Comparison of ENCODE assay signal across 8 mouse cellular contexts in the genomic region with DNA sequence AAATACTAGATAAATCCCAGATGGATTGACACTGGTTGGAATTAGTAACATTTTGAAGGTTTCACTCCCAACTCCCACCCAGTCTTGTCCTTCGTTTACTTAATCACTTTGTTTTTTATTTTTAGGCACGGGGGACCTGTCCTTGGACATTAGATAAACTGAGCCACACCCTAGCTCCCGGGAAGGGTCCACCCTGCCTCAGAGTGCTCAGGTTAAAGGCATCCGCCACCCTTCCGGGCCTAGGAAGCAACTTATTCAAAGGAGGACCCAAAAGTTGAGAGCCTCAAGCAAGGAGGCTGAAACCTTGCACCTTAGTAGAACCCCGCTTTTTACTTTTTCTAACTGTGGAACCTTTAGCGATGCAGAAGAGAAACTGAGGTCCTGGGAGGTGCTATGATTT. TPM values are rescaled to one million over a fixed set of nuclear protein-coding genes. Genes with fewer than 3 reads are reported as not detected.
DNase-seq lines count a peak whose midpoint lies in the region; ATAC-seq and TF ChIP-seq lines count a peak whose summit lies in the region.

No protein-coding gene starts in this region.

- no peak for TF ChIP-seq CTCF in layer of hippocampus, adult 2 months (conservative IDR thresholded peaks at IDR 0.05)

- no peak overlapping the region for H3K27ac ChIP-seq in layer of hippocampus, adult 2 months
- no peak overlapping the region for H3K27ac ChIP-seq in embryonic facial prominence, embryonic 11.5 days (replicated peaks; ENCODE audit: low read depth, low read length)
- peak overlapping the region; percentile 98 for H3K27ac ChIP-seq in intestine, embryonic 16.5 days (ENCODE audit: low read length)
- no peak overlapping the region for H3K27ac ChIP-seq in neural tube, embryonic 12.5 days

- peaks cover 3% of the 10 kb centered on the region; the same call in 1 of the 2 replicates for H3K4me1 ChIP-seq in embryonic facial prominence, embryonic 11.5 days (ENCODE audit: control insufficient read depth, insufficient read depth, low read length)
- peaks cover 20% of the 10 kb centered on the region for H3K4me1 ChIP-seq in intestine, embryonic 16.5 days (ENCODE audit: control insufficient read depth, insufficient read depth, low read length)
- peaks cover 16% of the 10 kb centered on the region for H3K4me1 ChIP-seq in neural tube, embryonic 12.5 days

- peak overlapping the region; percentile 84 for H3K4me2 ChIP-seq in embryonic facial prominence, embryonic 11.5 days (ENCODE audit: low read depth, low read length)
- peak overlapping the region; percentile 89 for H3K4me2 ChIP-seq in intestine, embryonic 16.5 days (ENCODE audit: low read depth, low read length)
- H3K4me2 ChIP-seq in neural tube, embryonic 12.5 days (replicated peaks) = peak overlapping the region; percentile 68

- H3K9ac ChIP-seq in embryonic facial prominence, embryonic 11.5 days (replicated peaks; ENCODE audit: low read length) = peak overlapping the region; percentile 51
- peak overlapping the region; percentile 69 for H3K9ac ChIP-seq in intestine, embryonic 16.5 days (ENCODE audit: low read depth, low read length)
- H3K9ac ChIP-seq in neural tube, embryonic 12.5 days = peak overlapping the region; percentile 53; the same call in 1 of the 2 replicates

- H3K4me3 ChIP-seq in layer of hippocampus, adult 2 months = peak overlapping the region; percentile 68
- peak overlapping the region; percentile 46 for H3K4me3 ChIP-seq in embryonic facial prominence, embryonic 11.5 days (ENCODE audit: low read depth, low read length)
- H3K4me3 ChIP-seq in intestine, embryonic 16.5 days (ENCODE audit: low read length) = peak overlapping the region; percentile 52
- H3K4me3 ChIP-seq in neural tube, embryonic 12.5 days = peak overlapping the region; percentile 40

- ATAC-seq in embryonic facial prominence, embryonic 11.5 days (replicated peaks; ENCODE audit: insufficient number of reproducible peaks, low FRiP score, low TSS enrichment, low read depth) = no peak
- 0 out of 2 replicates have a peak, but pooled peaks have one; percentile 17 for ATAC-seq in intestine, embryonic 16.5 days
- no peak for ATAC-seq in neural tube, embryonic 12.5 days (ENCODE audit: low FRiP score, low read depth)

- H3K9me3 ChIP-seq in embryonic facial prominence, embryonic 11.5 days (replicated peaks; ENCODE audit: control insufficient read depth, low read length) = no peaks in the 10 kb centered on the region
- H3K9me3 ChIP-seq in intestine, embryonic 16.5 days (ENCODE audit: control insufficient read depth, low read length) = no peaks in the 10 kb centered on the region
- H3K9me3 ChIP-seq in neural tube, embryonic 12.5 days = no peaks in the 10 kb centered on the region

- no peak for DNase-seq in layer of hippocampus, adult 2 months (ENCODE audit: low spot score in 2 of 2)
- DNase-seq in layer of hippocampus, postnatal 14 days (ENCODE audit: low spot score in 2 of 2) = no peak
- no peak for DNase-seq in embryonic facial prominence, embryonic 11.5 days (ENCODE audit: low spot score)
- no peak for DNase-seq in urinary bladder, postnatal 25 days (ENCODE audit: low spot score)
- DNase-seq in embryo, embryonic 10.5 days (ENCODE audit: low spot score) = no peak
- no peak for DNase-seq in cerebellum, postnatal 4 days (ENCODE audit: low spot score in 2 of 2)

- H3K36me3 ChIP-seq in embryonic facial prominence, embryonic 11.5 days (replicated peaks; ENCODE audit: control insufficient read depth, insufficient read depth, low read depth, low read length) = no peaks in the 10 kb centered on the region
- H3K36me3 ChIP-seq in intestine, embryonic 16.5 days (ENCODE audit: control insufficient read depth, insufficient read depth, low read length) = no peaks in the 10 kb centered on the region
- H3K36me3 ChIP-seq in neural tube, embryonic 12.5 days = peaks cover 6% of the 10 kb centered on the region; the same call in 1 of the 2 replicates

- H3K27me3 ChIP-seq in embryonic facial prominence, embryonic 11.5 days (ENCODE audit: control insufficient read depth, insufficient read depth, low read length) = peaks cover 20% of the 10 kb centered on the region
- H3K27me3 ChIP-seq in intestine, embryonic 16.5 days (replicated peaks; ENCODE audit: control insufficient read depth, insufficient read depth, low read length) = peaks cover 5% of the 10 kb centered on the region; the same call in 1 of the 2 replicates
- peaks cover 58% of the 10 kb centered on the region for H3K27me3 ChIP-seq in neural tube, embryonic 12.5 days (replicated peaks)

- 22% methylated on average over 7 of the region's 7 CpGs for WGBS in embryonic facial prominence, embryonic 11.5 days
- 18% methylated on average over 7 of the region's 7 CpGs for WGBS in intestine, embryonic 16.5 days
- 25% methylated on average over 7 of the region's 7 CpGs for WGBS in neural tube, embryonic 12.5 days

RNA-seq across cellular contexts. Expression of gene Sfn, which starts 2.9 kb away (rescaled TPM):
- 1 to 10 TPM; 1.6 to 1.8 TPM for total RNA-seq in layer of hippocampus, adult 2 months (2021)
- total RNA-seq in layer of hippocampus, postnatal 14 days (2021) = 1 to 10 TPM; 1.2 to 1.5 TPM
- polyA plus RNA-seq in embryonic facial prominence, embryonic 11.5 days (2014; fragmentation: Nextera tagmentation; extraction: Ambion mirVana) = 32.4 and 36.4 TPM in 2 replicates
- 50.1 and 59.9 TPM in 2 replicates for polyA plus RNA-seq in intestine, embryonic 16.5 days (2015; fragmentation: Nextera tagmentation; extraction: Ambion mirVana)
- polyA plus RNA-seq in neural tube, embryonic 12.5 days (2016; fragmentation: Nextera tagmentation; extraction: Ambion mirVana) = 8.3 and 9.5 TPM in 2 replicates

RNA-seq across cellular contexts. Expression of gene Gpn2, which starts 15.0 kb away (rescaled TPM):
- 10 to 100 TPM; 10.7 to 11.6 TPM for total RNA-seq in layer of hippocampus, adult 2 months (2021)
- total RNA-seq in layer of hippocampus, postnatal 14 days (2021) = 10 to 100 TPM; 11.1 to 11.4 TPM
- 23.6 and 26.6 TPM in 2 replicates for polyA plus RNA-seq in embryonic facial prominence, embryonic 11.5 days (2014; fragmentation: Nextera tagmentation; extraction: Ambion mirVana)
- 17.1 and 17.3 TPM in 2 replicates for polyA plus RNA-seq in intestine, embryonic 16.5 days (2015; fragmentation: Nextera tagmentation; extraction: Ambion mirVana)
- 22.7 and 24.7 TPM in 2 replicates for polyA plus RNA-seq in neural tube, embryonic 12.5 days (2016; fragmentation: Nextera tagmentation; extraction: Ambion mirVana)

RNA-seq across cellular contexts. Expression of gene Gpatch3, which starts 24.6 kb away (rescaled TPM):
- total RNA-seq in layer of hippocampus, adult 2 months (2021) = 10 to 100 TPM in 1 of 2 experiments, 1 to 10 TPM in 1; 6.5 to 10.3 TPM
- 1 to 10 TPM; 8.0 TPM for total RNA-seq in layer of hippocampus, postnatal 14 days (2021)
- polyA plus RNA-seq in embryonic facial prominence, embryonic 11.5 days (2014; fragmentation: Nextera tagmentation; extraction: Ambion mirVana) = 7.3 and 8.6 TPM in 2 replicates
- 5.5 and 7.5 TPM in 2 replicates for polyA plus RNA-seq in intestine, embryonic 16.5 days (2015; fragmentation: Nextera tagmentation; extraction: Ambion mirVana)
- polyA plus RNA-seq in neural tube, embryonic 12.5 days (2016; fragmentation: Nextera tagmentation; extraction: Ambion mirVana) = 11.7 and 13.7 TPM in 2 replicates

RNA-seq across cellular contexts. Expression of gene Nr0b2, which starts 45.9 kb away (rescaled TPM):
- total RNA-seq in layer of hippocampus, adult 2 months (2021) = not detected
- total RNA-seq in layer of hippocampus, postnatal 14 days (2021) = not detected
- polyA plus RNA-seq in embryonic facial prominence, embryonic 11.5 days (2014; fragmentation: Nextera tagmentation; extraction: Ambion mirVana) = not detected in 2 replicates
- polyA plus RNA-seq in intestine, embryonic 16.5 days (2015; fragmentation: Nextera tagmentation; extraction: Ambion mirVana) = 9.2 and 10.3 TPM in 2 replicates
- polyA plus RNA-seq in neural tube, embryonic 12.5 days (2016; fragmentation: Nextera tagmentation; extraction: Ambion mirVana) = not detected in 2 replicates

RNA-seq across cellular contexts. Expression of gene Zdhhc18, which starts 50.8 kb away (rescaled TPM):
- total RNA-seq in layer of hippocampus, adult 2 months (2021) = 10 to 100 TPM; 37.1 to 38.0 TPM
- total RNA-seq in layer of hippocampus, postnatal 14 days (2021) = 10 to 100 TPM; 30.0 to 36.7 TPM
- polyA plus RNA-seq in embryonic facial prominence, embryonic 11.5 days (2014; fragmentation: Nextera tagmentation; extraction: Ambion mirVana) = 1.9 and 3.1 TPM in 2 replicates
- polyA plus RNA-seq in intestine, embryonic 16.5 days (2015; fragmentation: Nextera tagmentation; extraction: Ambion mirVana) = 1.3 and 1.6 TPM in 2 replicates
- 9.9 and 11.5 TPM in 2 replicates for polyA plus RNA-seq in neural tube, embryonic 12.5 days (2016; fragmentation: Nextera tagmentation; extraction: Ambion mirVana)
